Mouse (Mus musculus) liver, adult 2 months (tissue): ENCODE results near the gene Cc2d1b.

Experiments used
- CTCF ChIP-seq: fragments of 200-500 bp; IDR thresholded peaks from 2 replicates; pipeline ENCODE4 v1.5.1; 2011; ENCODE audit warnings: low read depth, low read length, control low read depth
- POLR2A ChIP-seq: fragments of 200-500 bp; IDR thresholded peaks from 2 replicates; pipeline ENCODE4 v1.6.1; 2011; ENCODE audit warnings: low read length, control low read depth; ENCODE audit not compliant: insufficient read depth; ENCODE audit errors: extremely low read depth

DNA sequence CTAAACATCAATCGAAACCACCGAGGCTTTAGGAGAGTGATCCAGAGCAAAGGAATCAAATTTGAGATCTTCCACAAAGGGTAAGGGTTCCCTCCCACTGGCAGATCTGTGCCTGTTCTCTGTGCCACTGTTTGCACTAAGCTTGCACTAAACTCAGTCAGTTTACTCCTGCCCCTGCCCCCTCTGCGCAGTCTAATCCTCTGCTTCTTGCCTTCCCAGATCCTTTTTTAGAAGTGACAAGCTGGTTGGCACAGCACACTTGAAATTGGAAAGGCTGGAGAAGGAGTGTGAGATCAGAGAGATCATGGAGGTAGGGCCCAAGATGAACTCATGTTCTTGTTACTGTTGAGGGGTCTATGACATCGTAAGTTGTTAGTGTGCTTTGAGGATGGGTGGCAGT, 11.9 kb downstream of the Cc2d1b start:
- no peak for TF ChIP-seq CTCF
- TF ChIP-seq POLR2A, result no peak
